Mouse (Mus musculus): Measurements from ENCODE around the gene L3mbtl1. TPM values are rescaled to one million over a fixed set of nuclear protein-coding genes. Genes with fewer than 3 reads are reported as not detected.
A peak's percentile ranks its signal among the peaks of the same experiment; 100 is the strongest.

The L3mbtl1 gene
- polyA plus RNA-seq, 1 experiment from 2014 or later, result 0.09 TPM

GRCm38 (mm10) chr2:162956843-162957242 lies 13.6 kb downstream of the L3mbtl1 start:
- Histone ChIP-seq H3K9me3 (ENCODE audit: control insufficient read depth, low read length) (no peaks in the 10 kb centered on the region), H3K9ac (ENCODE audit: low read length) (no peak overlapping the region), H3K27ac (ENCODE audit: low read length) (no peak overlapping the region), H3K4me3 (ENCODE audit: low read length) (no peak overlapping the region), H3K4me2 (ENCODE audit: low read depth, low read length) (no peak overlapping the region), H3K4me1 (replicated peaks; ENCODE audit: control insufficient read depth, insufficient read depth, low read length) (no peaks in the 10 kb centered on the region), H3K27me3 (ENCODE audit: control insufficient read depth, insufficient read depth, low read depth, low read length) (no peaks in the 10 kb centered on the region), H3K36me3 (ENCODE audit: control insufficient read depth, insufficient read depth, low read length) (no peaks in the 10 kb centered on the region)
- 89% methylated on average over 2 of the region's 2 CpGs for WGBS
- no peak for ATAC-seq (ENCODE audit: low read depth)

DNA sequence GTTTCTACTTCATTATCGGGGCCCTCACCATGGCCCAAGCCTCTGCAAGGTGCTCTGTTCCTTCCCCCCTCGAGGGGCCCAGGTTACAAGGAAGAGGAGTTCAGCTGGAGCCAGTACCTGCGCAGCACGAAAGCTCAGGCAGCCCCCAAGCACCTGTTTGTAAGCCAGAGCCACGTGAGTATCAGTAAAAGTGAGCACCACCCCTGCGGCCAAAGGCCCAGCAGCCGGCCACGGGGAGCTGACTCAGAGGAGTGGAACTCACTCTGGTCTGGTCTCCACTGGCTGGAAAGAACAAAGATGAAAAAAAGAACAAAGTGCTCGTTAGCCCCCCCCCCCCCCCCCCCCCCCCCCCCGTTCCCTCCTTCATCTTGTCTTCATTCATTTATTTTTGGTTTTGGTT lies 18.0 kb downstream of the L3mbtl1 start:
- Histone ChIP-seq H3K27ac (ENCODE audit: low read length) (no peak overlapping the region), H3K4me1 (replicated peaks; ENCODE audit: control insufficient read depth, insufficient read depth, low read length) (no peaks in the 10 kb centered on the region), H3K4me3 (ENCODE audit: low read length) (no peak overlapping the region), H3K27me3 (ENCODE audit: control insufficient read depth, insufficient read depth, low read depth, low read length) (no peaks in the 10 kb centered on the region), H3K36me3 (ENCODE audit: control insufficient read depth, insufficient read depth, low read length) (no peaks in the 10 kb centered on the region), H3K9me3 (ENCODE audit: control insufficient read depth, low read length) (no peaks in the 10 kb centered on the region), H3K9ac (ENCODE audit: low read length) (no peak overlapping the region), H3K4me2 (ENCODE audit: low read depth, low read length) (no peak overlapping the region)
- no peak for ATAC-seq (ENCODE audit: low read depth)
- WGBS, result 66% methylated on average over 9 of the region's 10 CpGs

GRCm38 (mm10) chr2:162966734-162967133 lies 23.5 kb downstream of the L3mbtl1 start:
- no peak for ATAC-seq (ENCODE audit: low read depth)
- WGBS, result 87% methylated on average over 2 of the region's 2 CpGs
- no peaks in the 10 kb centered on the region for H3K27me3 ChIP-seq (ENCODE audit: control insufficient read depth, insufficient read depth, low read depth, low read length)
- H3K9me3 ChIP-seq (ENCODE audit: control insufficient read depth, low read length), result no peaks in the 10 kb centered on the region
- no peaks in the 10 kb centered on the region for H3K4me1 ChIP-seq (replicated peaks; ENCODE audit: control insufficient read depth, insufficient read depth, low read length)
- H3K9ac ChIP-seq (ENCODE audit: low read length), result no peak overlapping the region
- no peak overlapping the region for H3K27ac ChIP-seq (ENCODE audit: low read length)
- no peak overlapping the region for H3K4me2 ChIP-seq (ENCODE audit: low read depth, low read length)
- no peaks in the 10 kb centered on the region for H3K36me3 ChIP-seq (ENCODE audit: control insufficient read depth, insufficient read depth, low read length)
- no peak overlapping the region for H3K4me3 ChIP-seq (ENCODE audit: low read length)

DNA sequence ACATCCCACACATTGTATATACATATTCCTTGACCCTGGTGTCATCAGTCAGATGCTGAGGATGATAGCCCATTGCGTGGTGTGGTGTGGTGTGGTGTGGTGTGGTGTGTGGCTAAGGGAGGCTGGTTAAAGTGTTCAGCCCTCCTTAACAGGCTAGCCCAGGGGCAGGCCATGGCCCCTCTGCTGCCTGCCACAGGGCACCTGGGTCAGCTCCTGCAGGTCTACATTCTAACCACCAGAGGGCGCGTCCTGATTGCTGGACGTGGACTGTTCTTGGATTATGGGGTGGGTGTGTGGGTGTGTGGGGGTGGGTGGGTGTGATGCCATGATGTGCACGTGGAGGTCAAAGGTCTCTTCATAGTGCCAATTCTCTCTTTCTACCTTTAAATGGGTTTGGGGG lies 25.1 kb downstream of the L3mbtl1 start:
- Histone ChIP-seq H3K4me2 (ENCODE audit: low read depth, low read length) (no peak overlapping the region), H3K4me3 (ENCODE audit: low read length) (no peak overlapping the region), H3K27ac (ENCODE audit: low read length) (no peak overlapping the region), H3K36me3 (ENCODE audit: control insufficient read depth, insufficient read depth, low read length) (no peaks in the 10 kb centered on the region), H3K9me3 (ENCODE audit: control insufficient read depth, low read length) (no peaks in the 10 kb centered on the region), H3K4me1 (replicated peaks; ENCODE audit: control insufficient read depth, insufficient read depth, low read length) (no peaks in the 10 kb centered on the region), H3K27me3 (ENCODE audit: control insufficient read depth, insufficient read depth, low read depth, low read length) (no peaks in the 10 kb centered on the region), H3K9ac (ENCODE audit: low read length) (no peak overlapping the region)
- 6% methylated on average over 5 of the region's 5 CpGs for WGBS
- ATAC-seq (ENCODE audit: low read depth), result 0 out of 2 replicates have a peak, but pooled peaks have one; percentile 5

GRCm38 (mm10) chr2:162969101-162969500 lies 25.8 kb downstream of the L3mbtl1 start:
- Histone ChIP-seq H3K27me3 (ENCODE audit: control insufficient read depth, insufficient read depth, low read depth, low read length) (no peaks in the 10 kb centered on the region), H3K9ac (ENCODE audit: low read length) (no peak overlapping the region), H3K9me3 (ENCODE audit: control insufficient read depth, low read length) (no peaks in the 10 kb centered on the region), H3K36me3 (ENCODE audit: control insufficient read depth, insufficient read depth, low read length) (no peaks in the 10 kb centered on the region), H3K4me2 (ENCODE audit: low read depth, low read length) (no peak overlapping the region), H3K27ac (ENCODE audit: low read length) (no peak overlapping the region), H3K4me3 (ENCODE audit: low read length) (no peak overlapping the region), H3K4me1 (replicated peaks; ENCODE audit: control insufficient read depth, insufficient read depth, low read length) (no peaks in the 10 kb centered on the region)
- no peak for ATAC-seq (ENCODE audit: low read depth)
- WGBS, result 69% methylated on average over 3 of the region's 3 CpGs

DNA sequence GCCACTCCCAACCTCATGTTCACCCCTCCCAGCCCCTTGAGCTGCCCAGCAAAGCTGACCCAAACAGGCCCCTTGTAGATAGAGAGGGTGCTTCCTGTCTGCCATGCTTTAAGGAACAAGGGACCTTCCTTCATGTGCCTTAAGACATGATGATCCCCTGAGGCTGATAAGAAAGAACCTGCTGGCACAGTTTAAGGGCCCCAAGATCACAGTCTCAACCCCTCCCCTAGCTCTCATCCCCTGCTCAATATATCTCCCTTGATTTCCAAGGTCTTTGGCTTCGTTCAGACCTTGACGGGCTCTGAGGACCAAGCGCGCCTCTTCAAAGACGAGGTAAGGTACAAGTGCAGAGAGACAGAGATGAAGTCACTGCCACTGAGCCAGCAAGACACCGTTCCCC lies 27.6 kb downstream of the L3mbtl1 start:
- Histone ChIP-seq H3K4me2 (ENCODE audit: low read depth, low read length) (no peak overlapping the region), H3K4me1 (replicated peaks; ENCODE audit: control insufficient read depth, insufficient read depth, low read length) (no peaks in the 10 kb centered on the region), H3K4me3 (ENCODE audit: low read length) (no peak overlapping the region), H3K27me3 (ENCODE audit: control insufficient read depth, insufficient read depth, low read depth, low read length) (no peaks in the 10 kb centered on the region), H3K27ac (ENCODE audit: low read length) (no peak overlapping the region), H3K36me3 (ENCODE audit: control insufficient read depth, insufficient read depth, low read length) (no peaks in the 10 kb centered on the region), H3K9ac (ENCODE audit: low read length) (no peak overlapping the region), H3K9me3 (ENCODE audit: control insufficient read depth, low read length) (no peaks in the 10 kb centered on the region)
- WGBS, result 67% methylated on average over 6 of the region's 6 CpGs
- no peak for ATAC-seq (ENCODE audit: low read depth)

DNA sequence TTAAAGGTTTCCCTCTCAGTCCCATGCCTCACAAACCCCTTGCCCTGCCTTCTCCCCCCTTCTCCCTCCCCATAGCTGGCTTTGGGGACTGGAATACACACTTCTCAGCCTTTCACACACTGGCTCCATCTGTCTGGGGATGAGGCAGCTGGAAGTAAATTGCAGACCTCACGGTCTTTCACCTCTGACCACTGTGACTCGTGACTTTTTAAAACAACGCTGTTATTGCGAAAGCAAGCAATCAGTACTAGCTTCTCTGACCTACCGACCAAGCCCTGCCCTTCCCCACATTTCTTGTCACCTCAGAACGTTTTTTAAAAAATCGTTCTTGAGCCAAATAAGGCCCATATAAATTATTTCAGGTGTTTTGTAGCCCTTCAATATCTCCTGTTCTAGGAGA lies 29.5 kb downstream of the L3mbtl1 start:
- H3K9me3 ChIP-seq (ENCODE audit: control insufficient read depth, low read length), result no peaks in the 10 kb centered on the region
- H3K4me2 ChIP-seq (ENCODE audit: low read depth, low read length), result no peak overlapping the region
- no peaks in the 10 kb centered on the region for H3K4me1 ChIP-seq (replicated peaks; ENCODE audit: control insufficient read depth, insufficient read depth, low read length)
- H3K27ac ChIP-seq (ENCODE audit: low read length), result no peak overlapping the region
- 30% methylated on average over 7 of the region's 7 CpGs for WGBS
- no peaks in the 10 kb centered on the region for H3K36me3 ChIP-seq (ENCODE audit: control insufficient read depth, insufficient read depth, low read length)
- no peak overlapping the region for H3K9ac ChIP-seq (ENCODE audit: low read length)
- H3K4me3 ChIP-seq (ENCODE audit: low read length), result no peak overlapping the region
- H3K27me3 ChIP-seq (ENCODE audit: control insufficient read depth, insufficient read depth, low read depth, low read length), result no peaks in the 10 kb centered on the region
- no peak for ATAC-seq (ENCODE audit: low read depth)

DNA sequence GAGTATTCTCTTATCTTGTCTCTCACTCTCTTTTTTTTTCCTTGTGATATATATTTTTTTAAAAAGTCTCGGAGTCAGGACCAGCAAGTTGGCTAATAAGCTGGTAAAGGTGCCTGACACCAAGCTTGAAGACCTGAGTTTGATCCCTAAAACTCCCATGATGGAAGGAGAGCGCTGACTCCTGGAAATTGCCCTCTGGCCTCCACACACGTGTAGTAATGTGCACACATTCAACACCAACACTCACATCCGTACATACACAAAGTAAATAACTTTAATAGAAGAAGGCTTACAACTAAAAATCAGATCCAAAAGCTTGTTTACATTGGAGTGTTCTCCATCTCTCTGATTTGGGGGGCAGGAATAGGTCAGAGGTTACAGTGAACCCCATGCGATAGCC lies 29.9 kb downstream of the L3mbtl1 start:
- Histone ChIP-seq H3K4me3 (ENCODE audit: low read length) (no peak overlapping the region), H3K27ac (ENCODE audit: low read length) (no peak overlapping the region), H3K36me3 (ENCODE audit: control insufficient read depth, insufficient read depth, low read length) (no peaks in the 10 kb centered on the region), H3K4me1 (replicated peaks; ENCODE audit: control insufficient read depth, insufficient read depth, low read length) (no peaks in the 10 kb centered on the region), H3K4me2 (ENCODE audit: low read depth, low read length) (no peak overlapping the region), H3K9me3 (ENCODE audit: control insufficient read depth, low read length) (no peaks in the 10 kb centered on the region), H3K27me3 (ENCODE audit: control insufficient read depth, insufficient read depth, low read depth, low read length) (no peaks in the 10 kb centered on the region), H3K9ac (ENCODE audit: low read length) (no peak overlapping the region)
- no peak for ATAC-seq (ENCODE audit: low read depth)
- 48% methylated on average over 5 of the region's 5 CpGs for WGBS

GRCm38 (mm10) chr2:162973637-162974036 lies 30.4 kb downstream of the L3mbtl1 start:
- 11% methylated on average over 11 of the region's 11 CpGs for WGBS
- Histone ChIP-seq H3K27ac (ENCODE audit: low read length) (no peak overlapping the region), H3K4me2 (ENCODE audit: low read depth, low read length) (no peak overlapping the region), H3K4me1 (replicated peaks; ENCODE audit: control insufficient read depth, insufficient read depth, low read length) (no peaks in the 10 kb centered on the region), H3K36me3 (ENCODE audit: control insufficient read depth, insufficient read depth, low read length) (no peaks in the 10 kb centered on the region), H3K9ac (ENCODE audit: low read length) (no peak overlapping the region), H3K4me3 (ENCODE audit: low read length) (no peak overlapping the region), H3K9me3 (ENCODE audit: control insufficient read depth, low read length) (no peaks in the 10 kb centered on the region), H3K27me3 (ENCODE audit: control insufficient read depth, insufficient read depth, low read depth, low read length) (no peaks in the 10 kb centered on the region)
- no peak for ATAC-seq (ENCODE audit: low read depth)

DNA sequence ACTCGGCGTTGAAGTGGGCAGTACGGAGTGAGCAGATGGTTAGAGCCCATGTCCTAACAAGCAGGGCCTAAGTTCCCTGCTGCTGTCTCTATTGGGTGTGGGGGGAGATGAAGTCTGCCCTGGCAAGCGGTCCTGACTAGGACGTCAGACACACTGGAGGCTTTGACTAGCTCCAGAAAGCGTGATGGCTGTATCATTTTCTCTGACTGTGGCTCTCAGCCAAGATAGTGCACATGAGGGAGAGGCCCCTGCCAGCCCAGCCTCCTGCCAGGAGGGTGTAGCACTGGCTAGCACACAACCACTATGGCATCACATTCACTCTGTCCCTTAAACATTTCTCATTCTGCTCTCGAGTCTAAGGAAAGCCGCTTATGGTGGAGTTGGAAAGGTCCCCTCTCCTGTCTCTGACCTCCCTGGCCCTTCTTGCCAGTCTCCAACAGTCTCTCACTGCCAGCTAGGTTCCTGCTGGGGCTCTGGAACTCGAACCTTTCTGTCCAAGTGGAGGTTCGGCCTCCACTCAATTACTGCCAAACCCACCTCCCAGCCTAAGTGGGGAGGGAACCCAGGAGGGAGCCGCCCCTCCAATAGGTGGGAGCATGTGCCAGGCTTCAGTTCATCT lies 32.0 kb downstream of the L3mbtl1 start:
- no peak overlapping the region for H3K27ac ChIP-seq (ENCODE audit: low read length)
- no peaks in the 10 kb centered on the region for H3K27me3 ChIP-seq (ENCODE audit: control insufficient read depth, insufficient read depth, low read depth, low read length)
- peak; percentile 41 for ATAC-seq (ENCODE audit: low read depth)
- no peaks in the 10 kb centered on the region for H3K36me3 ChIP-seq (ENCODE audit: control insufficient read depth, insufficient read depth, low read length)
- no peak overlapping the region for H3K9ac ChIP-seq (ENCODE audit: low read length)
- WGBS, result 69% methylated on average over 11 of the region's 11 CpGs
- no peaks in the 10 kb centered on the region for H3K4me1 ChIP-seq (replicated peaks; ENCODE audit: control insufficient read depth, insufficient read depth, low read length)
- H3K9me3 ChIP-seq (ENCODE audit: control insufficient read depth, low read length), result no peaks in the 10 kb centered on the region
- H3K4me3 ChIP-seq (ENCODE audit: low read length), result no peak overlapping the region
- no peak overlapping the region for H3K4me2 ChIP-seq (ENCODE audit: low read depth, low read length)
